Mouse (Mus musculus): ENCODE data around the gene Top2a. TPM values are rescaled to one million over a fixed set of nuclear protein-coding genes. Genes with fewer than 3 reads are reported as not detected.

Gene Top2a
- polyA plus RNA-seq, 2 experiments from 2014 or later, result 39.6 to 58.8 TPM

DNA sequence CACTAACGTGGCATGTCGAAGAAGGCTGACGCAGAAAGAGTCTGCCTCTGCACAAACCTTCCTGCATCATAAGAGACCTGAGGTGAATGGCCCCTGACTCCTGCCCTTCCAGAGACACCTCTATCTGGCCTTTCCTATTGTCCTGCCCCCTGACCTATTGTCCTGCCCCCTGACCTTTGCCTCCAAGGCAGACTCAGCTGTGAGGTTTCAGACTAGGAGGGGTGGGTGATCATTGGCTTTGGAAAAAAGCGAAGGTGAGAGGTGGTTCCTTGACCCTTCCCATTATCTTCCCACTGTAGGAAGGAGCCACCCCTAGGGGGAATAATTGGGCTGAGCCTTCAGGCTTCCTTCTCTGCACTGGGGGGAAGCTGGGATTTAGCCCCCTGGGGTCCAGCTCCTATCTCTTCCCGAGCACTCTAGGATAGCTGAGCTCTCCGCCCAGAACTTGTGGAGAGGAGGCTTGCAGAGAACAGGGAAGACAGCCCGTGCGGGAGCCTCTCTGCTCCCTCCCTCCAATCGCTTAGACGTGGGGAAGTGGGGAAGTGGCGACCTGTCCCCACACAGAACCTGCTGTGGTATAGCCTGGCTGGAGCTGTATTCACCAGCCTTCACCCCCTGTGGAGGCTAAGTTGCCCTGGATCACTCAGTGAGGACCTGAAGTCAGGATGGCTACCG, 61.4 kb downstream of the Top2a start:
- no peak for ATAC-seq

DNA sequence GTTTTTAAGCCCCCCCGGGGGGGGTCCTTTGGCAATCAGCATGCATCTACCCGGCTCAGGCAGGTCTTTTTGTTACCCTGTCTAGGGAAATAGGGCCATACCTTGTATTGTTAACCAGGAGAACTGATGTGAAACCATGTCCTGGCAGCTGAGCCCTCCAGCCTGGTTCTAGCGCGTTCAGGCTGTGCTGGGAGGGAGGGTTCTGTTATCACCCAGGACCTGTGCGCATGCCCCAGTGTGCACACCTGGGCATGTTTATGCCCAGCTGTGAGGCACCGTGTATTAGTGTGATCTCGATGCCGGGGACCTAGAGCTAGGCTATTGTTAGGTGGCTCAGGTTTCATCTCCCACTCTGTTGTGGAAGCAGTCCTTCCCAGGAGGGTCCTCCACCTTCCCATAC, 62.2 kb downstream of the Top2a start:
- ATAC-seq, result no peak

DNA sequence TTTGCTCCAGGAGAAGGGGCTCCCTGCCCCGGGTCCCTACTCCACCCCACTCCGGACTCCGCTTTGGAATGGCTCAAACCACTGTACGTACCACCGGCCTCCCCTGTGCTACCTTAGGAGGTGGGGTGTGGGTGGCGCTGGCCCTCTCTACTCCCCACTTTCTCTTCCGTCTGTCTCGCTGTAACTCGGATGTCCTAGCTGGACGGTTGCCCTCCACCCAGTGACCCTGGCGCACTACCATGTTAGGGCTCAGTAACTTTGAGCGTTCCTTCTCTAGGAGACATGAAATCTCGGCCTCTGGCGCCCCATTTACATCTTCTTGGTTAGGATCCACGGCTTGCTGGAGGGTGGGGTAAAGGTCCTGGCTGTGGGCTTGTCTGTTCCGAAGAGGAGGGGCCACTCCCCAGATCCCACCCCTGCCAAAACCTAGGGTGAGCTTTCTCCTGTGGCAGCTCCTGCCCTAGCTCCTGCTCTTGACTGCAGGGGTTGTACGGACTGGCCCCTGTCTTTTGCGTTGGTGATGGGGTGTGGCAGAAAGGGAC, 62.9 kb downstream of the Top2a start:
- ATAC-seq, result no peak

DNA sequence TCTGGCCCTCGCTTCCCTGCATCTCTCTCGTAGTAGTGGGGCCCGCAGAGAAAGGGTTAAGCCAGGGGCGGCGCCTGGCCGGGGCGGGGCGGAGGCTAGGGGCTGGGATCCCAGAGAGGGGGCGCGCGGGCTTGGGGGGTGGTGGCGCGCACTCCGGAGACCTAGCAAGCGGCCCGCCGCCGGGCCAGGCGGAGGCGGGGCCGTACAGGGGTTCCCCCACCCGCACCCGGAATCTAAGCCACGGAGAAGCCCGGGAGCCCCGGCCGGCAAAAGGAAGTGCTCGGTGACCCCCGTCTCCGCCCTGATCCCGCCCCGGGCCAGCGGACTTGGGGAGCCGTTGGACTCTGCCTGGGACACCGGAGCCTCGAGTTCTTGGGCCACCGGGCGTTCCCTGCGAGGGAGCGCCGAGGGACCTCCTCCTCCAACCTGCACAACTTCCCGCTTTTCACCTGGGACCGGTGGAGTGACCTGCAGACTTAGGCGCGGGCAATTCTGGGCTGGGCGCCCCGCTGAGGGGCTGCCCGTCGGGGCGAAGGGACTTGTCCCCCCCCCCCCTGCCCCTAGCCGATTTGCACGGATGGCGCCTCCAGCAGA, 63.6 kb downstream of the Top2a start:
- peak; percentile 16 for ATAC-seq

GRCm38 (mm10) chr11:98959437-98960312, 64.3 kb downstream of the Top2a start:
- ATAC-seq, result peak; percentile 85

DNA sequence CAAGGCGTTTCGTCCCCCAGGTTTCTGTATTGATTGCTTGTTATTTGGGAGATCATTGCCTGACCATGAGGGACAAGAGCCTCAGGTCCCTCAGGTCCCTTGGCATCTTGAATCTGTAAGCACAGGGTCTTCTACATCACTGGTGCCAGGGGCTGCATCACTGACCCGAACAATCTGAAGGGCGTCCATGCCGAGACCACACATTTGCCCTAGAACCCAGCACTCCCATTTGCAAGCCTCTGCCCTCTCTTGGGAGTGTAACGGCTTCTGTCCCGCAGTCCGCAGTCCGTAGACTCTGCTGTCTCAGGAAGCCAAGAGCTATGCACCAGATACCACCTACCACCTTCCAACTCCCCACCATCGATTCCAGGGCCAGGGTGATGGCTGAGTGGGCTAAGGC, 67.6 kb downstream of the Top2a start:
- no peak for ATAC-seq

GRCm38 (mm10) chr11:98955707-98956235, 68.2 kb downstream of the Top2a start:
- no peak for ATAC-seq

DNA sequence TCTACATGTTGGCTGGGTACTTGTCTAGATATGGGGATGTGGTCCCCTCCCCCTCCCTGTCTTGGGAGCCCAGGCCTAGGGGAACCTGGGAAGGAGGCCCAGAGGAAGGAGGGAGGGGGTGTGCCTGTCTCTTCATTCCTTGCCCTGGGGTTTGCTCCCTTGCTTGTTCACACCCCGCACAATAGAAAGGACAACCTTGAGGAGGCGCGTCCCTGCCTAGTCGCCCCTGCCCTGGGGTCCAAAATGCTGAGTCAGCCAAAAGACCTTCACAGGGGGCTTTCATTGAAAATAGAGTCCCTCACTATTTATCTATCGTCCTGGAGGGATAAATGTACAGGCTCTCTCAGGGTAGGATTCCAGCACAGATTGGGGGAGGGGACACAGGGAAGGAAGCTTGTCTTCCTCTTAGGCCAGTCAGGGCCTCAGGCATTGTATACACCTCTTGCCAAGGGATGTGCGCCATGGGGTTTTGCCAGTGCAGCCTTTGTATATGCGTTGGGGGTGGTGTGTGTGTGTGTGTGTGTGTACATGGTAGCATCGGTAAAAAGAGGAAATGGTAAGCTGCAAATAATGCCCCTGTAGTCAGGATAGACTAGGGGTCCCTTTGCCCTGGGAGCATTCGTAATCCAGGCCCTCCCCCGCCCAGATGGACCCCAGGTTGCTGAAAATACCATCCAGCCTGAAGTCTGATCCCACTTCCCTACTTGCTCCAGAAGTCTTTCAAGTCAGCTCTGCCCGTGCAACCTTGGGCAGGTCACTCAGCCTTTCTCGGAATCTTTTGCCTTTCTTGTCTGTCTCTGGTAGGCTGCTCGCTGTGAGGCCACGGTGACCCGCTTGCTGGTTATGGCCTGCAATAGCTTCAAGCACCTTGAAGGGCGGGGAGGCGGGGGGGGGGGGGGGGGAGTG, 68.9 kb downstream of the Top2a start:
- no peak for ATAC-seq

GRCm38 (mm10) chr11:98954373-98954772, 69.6 kb downstream of the Top2a start:
- ATAC-seq, result no peak

GRCm38 (mm10) chr11:98953835-98954320, 70.1 kb downstream of the Top2a start:
- ATAC-seq, result no peak

DNA sequence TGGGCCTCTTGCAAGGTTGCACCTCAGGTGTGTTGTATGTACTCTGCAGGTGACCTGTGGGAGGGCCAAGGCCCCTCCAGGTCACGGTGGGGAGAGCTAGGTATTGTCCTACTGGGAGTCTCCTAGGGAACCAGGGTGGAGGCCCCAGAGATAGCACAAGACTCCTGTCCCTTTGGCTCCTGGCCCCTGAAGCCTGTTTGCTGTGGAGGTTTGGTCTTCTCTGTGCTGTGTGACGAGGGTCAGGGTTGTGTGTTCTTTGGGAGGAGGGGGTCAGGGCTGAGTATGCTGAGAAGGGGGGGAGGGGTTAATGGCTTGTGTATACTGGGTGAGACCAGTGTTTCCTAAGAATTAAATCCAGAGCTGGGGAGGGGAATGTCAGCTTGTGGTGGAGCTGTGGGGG, 70.6 kb downstream of the Top2a start:
- ATAC-seq, result no peak

GRCm38 (mm10) chr11:98952736-98953135, 71.3 kb downstream of the Top2a start:
- peak; percentile 41 for ATAC-seq

DNA sequence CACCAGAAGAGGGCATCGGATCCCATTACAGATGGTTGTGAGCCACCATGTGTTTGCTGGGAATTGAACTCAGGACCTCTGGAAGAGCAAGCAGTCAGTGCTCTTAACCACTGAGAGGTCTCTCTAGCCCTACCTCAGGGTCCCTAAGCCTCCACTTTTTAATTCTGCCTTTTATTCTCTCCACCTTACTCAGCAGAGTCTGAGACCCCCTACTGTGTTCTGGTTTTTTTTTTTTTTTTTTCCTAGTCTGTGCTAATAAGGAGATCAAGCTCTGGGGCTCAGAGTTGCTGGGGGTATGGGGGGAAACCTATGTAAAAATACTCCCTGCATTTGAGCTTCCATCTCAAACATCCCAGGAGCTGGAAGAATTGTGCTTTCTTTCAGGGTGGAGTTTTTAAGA, 71.9 kb downstream of the Top2a start:
- no peak for ATAC-seq

DNA sequence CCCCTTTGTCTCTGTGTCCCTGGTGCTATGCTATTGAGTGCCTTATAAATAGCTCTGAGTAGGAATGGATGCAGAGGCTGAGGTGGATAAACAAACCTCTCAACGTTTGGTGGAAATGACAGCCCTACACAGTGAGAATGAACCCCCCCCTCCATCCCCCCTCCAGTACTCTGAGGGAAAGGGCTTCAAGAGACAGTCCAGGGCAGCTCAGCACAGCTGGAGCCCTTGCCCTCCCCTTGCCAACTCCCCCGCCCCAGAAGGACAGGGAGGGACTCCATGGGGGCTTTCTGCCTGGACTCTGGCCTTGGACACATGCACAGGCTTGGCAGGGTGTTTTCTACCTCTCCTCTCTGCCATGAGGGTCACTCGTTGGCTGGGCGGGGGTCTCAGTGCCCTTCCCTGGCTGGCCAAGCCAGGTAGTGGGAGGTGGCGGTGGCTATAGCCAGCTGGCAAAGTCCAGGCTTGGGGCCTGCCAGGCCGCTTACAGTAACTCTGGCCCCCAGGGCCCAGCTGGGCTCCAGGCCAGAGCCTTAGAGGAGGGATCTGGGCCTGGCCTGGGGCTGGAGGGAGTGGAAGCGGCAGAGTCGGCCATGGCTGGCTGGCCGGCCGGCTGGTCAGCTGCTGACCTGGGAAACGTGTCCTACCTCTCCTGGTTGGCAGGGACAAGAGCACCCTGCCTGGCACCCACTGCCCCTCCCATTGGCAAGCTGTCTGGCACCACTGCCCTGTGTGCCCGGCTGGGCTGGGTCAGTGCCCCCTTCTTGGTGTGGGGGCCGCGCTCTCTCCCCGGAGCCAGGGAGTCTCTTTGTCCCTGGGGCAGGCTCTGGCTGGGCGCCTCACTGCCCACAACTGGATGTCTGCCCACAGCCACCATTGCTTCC, 72.7 kb downstream of the Top2a start:
- no peak for ATAC-seq

DNA sequence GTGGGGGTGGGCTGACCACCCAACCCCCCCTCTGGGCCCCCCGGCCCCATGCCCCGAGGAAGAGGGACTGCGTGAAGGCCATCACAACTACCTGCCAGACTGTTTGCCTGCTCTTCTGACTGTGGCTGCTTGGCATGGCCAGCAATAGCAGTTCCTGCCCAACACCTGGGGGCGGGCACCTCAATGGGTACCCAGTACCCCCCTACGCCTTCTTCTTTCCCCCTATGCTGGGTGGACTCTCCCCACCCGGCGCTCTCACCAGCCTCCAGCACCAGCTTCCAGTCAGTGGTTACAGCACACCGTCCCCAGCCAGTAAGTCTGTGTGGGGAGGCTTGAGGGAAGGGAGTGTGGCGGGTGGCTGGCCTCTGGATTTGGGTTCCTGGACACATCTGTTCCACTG, 73.5 kb downstream of the Top2a start:
- no peak for ATAC-seq

- ATAC-seq, result no peak
Observed at GRCm38 (mm10) chr11:98949958-98950460, 74.0 kb downstream of the Top2a start.

GRCm38 (mm10) chr11:98949242-98949957, 74.6 kb downstream of the Top2a start:
- no peak for ATAC-seq

GRCm38 (mm10) chr11:98947969-98948569, 75.9 kb downstream of the Top2a start:
- peak; percentile 15 for ATAC-seq

DNA sequence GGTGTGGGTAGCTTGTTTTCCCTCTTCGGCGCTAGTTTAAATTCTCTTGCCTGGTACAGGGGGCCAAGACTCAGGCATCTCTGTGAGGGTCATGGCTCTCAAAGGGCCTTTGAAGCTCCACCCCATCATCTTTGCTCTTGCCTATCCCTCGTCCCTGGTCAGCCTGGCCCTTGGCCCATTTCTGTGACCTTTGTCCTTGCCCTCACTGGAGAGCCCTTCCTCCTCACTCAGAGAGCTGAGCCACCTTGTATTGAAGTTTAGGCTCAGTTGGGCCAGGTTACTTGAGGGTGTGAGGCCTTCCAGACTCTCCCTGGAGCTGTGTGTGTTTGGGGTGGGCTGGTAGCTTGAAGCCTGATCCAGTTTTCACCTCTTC, 78.4 kb downstream of the Top2a start:
- no peak for ATAC-seq

Measured in CD4-positive, CD25-positive, alpha-beta regulatory T cell, adult 4 months (primary cell).